Mouse (Mus musculus): ENCODE data around the gene Defa25. TPM values are rescaled to one million over a fixed set of nuclear protein-coding genes. Genes with fewer than 3 reads are reported as not detected.
"Not testable (repeated sequence)": the region's sequence is repeated elsewhere in the genome, so short reads cannot be mapped to it uniquely, and the experiment has no call there.

Defa25 gene
- polyA plus RNA-seq (2012; ENCODE audit: insufficient read depth, insufficient read length, missing spikeins) = not detected in 2 replicates

GRCm38 (mm10) chr8:21084142-21084541, at the start of gene Defa25:
Gene Defa25 (plus strand): TSS chr8:21084442.
- not testable (repeated sequence) for H3K4me1 ChIP-seq (ENCODE audit: control insufficient read depth, insufficient read depth, insufficient read length, low read length); H3K27ac ChIP-seq (replicated peaks; ENCODE audit: low read depth, low read length); H3K4me3 ChIP-seq (ENCODE audit: insufficient read depth, low read depth, low read length)

- not testable (repeated sequence) for H3K4me1 ChIP-seq (ENCODE audit: control insufficient read depth, insufficient read depth, insufficient read length, low read length); H3K27ac ChIP-seq (replicated peaks; ENCODE audit: low read depth, low read length); H3K4me3 ChIP-seq (ENCODE audit: insufficient read depth, low read depth, low read length)
These were observed 29.5 kb upstream of the Defa25 start, which contains the start of gene Defa23 for GRCm38 (mm10) chr8:21054747-21055146. Gene Defa23 (plus strand): TSS chr8:21055047.

DNA sequence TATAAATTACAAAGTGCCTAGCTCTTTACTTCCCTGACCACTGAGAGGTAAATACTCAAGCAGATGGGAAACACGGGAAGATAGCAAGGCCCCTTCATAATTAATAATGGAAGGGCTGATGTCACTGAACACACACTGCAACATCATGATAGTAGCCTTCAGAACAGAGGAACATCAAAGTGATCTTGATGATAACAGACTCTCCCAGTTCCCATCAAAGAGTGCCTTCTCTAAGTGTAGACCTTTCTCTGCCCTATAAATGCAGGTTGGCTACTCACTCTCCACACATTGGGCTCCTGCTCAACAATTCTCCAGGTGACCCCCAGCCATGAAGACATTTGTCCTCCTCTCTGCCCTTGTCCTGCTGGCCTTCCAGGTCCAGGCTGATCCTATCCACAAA, 19.5 kb upstream of the Defa25 start, which contains the start of gene Defa35:
TSS of gene Defa35 (plus strand) at position 301 of the 400 bp plus-strand sequence.
- not testable (repeated sequence) for H3K27ac ChIP-seq (replicated peaks; ENCODE audit: low read depth, low read length); H3K4me3 ChIP-seq (ENCODE audit: insufficient read depth, low read depth, low read length); H3K4me1 ChIP-seq (ENCODE audit: control insufficient read depth, insufficient read depth, insufficient read length, low read length)

- Histone ChIP-seq H3K4me1 (ENCODE audit: control insufficient read depth, insufficient read depth, insufficient read length, low read length) (no peaks in the 10 kb centered on the region), H3K27ac (replicated peaks; ENCODE audit: low read depth, low read length) (no peak overlapping the region), H3K4me3 (ENCODE audit: insufficient read depth, low read depth, low read length) (no peak overlapping the region)
These were observed 8.9 kb downstream of the Defa25 start for GRCm38 (mm10) chr8:21093106-21093505.

- H3K27ac ChIP-seq (replicated peaks; ENCODE audit: low read depth, low read length); H3K4me1 ChIP-seq (ENCODE audit: control insufficient read depth, insufficient read depth, insufficient read length, low read length); H3K4me3 ChIP-seq (ENCODE audit: insufficient read depth, low read depth, low read length): not testable (repeated sequence)
These were observed 11.7 kb downstream of the Defa25 start, which contains the start of gene Gm14851 for GRCm38 (mm10) chr8:21095950-21096349. Gene Gm14851 (minus strand): TSS chr8:21096050.

- H3K27ac ChIP-seq (replicated peaks; ENCODE audit: low read depth, low read length); H3K4me1 ChIP-seq (ENCODE audit: control insufficient read depth, insufficient read depth, insufficient read length, low read length); H3K4me3 ChIP-seq (ENCODE audit: insufficient read depth, low read depth, low read length): not testable (repeated sequence)
These were observed 50.1 kb downstream of the Defa25 start, which contains the start of gene Defa30 for GRCm38 (mm10) chr8:21134342-21134741. Gene Defa30 (plus strand): TSS chr8:21134642.

Other genes with a start within 250 kb of the Defa25 start
- not detected in 2 replicates for gene Defb33, start 191.8 kb upstream of the Defa25 start, polyA plus RNA-seq (2012; ENCODE audit: insufficient read depth, insufficient read length, missing spikeins)
- not detected in 2 replicates for gene Gm15056, start 181.8 kb upstream of the Defa25 start, polyA plus RNA-seq (2012; ENCODE audit: insufficient read depth, insufficient read length, missing spikeins)
- gene Gm6040, start 162.4 kb upstream of the Defa25 start, polyA plus RNA-seq (2012; ENCODE audit: insufficient read depth, insufficient read length, missing spikeins) = not detected in 2 replicates
- not detected in 2 replicates for gene AY761185, start 139.7 kb upstream of the Defa25 start, polyA plus RNA-seq (2012; ENCODE audit: insufficient read depth, insufficient read length, missing spikeins)
- not detected in 2 replicates for gene Defa21, start 58.9 kb upstream of the Defa25 start, polyA plus RNA-seq (2012; ENCODE audit: insufficient read depth, insufficient read length, missing spikeins)
- gene Defa23, start 29.4 kb upstream of the Defa25 start, polyA plus RNA-seq (2012; ENCODE audit: insufficient read depth, insufficient read length, missing spikeins) = not detected in 2 replicates
- not detected in 2 replicates for gene Defa35, start 19.4 kb upstream of the Defa25 start, polyA plus RNA-seq (2012; ENCODE audit: insufficient read depth, insufficient read length, missing spikeins)
- not detected in 2 replicates for gene Gm14851, start 11.6 kb downstream of the Defa25 start, polyA plus RNA-seq (2012; ENCODE audit: insufficient read depth, insufficient read length, missing spikeins)
- not detected in 2 replicates for gene Defa30, start 50.2 kb downstream of the Defa25 start, polyA plus RNA-seq (2012; ENCODE audit: insufficient read depth, insufficient read length, missing spikeins)
- not detected in 2 replicates for gene Defa22, start 77.8 kb downstream of the Defa25 start, polyA plus RNA-seq (2012; ENCODE audit: insufficient read depth, insufficient read length, missing spikeins)
- gene Defa31, start 107.2 kb downstream of the Defa25 start, polyA plus RNA-seq (2012; ENCODE audit: insufficient read depth, insufficient read length, missing spikeins) = not detected in 2 replicates
- gene Gm15293, start 117.1 kb downstream of the Defa25 start, polyA plus RNA-seq (2012; ENCODE audit: insufficient read depth, insufficient read length, missing spikeins) = not detected in 2 replicates
- not detected in 2 replicates for gene Gm15292, start 165.3 kb downstream of the Defa25 start, polyA plus RNA-seq (2012; ENCODE audit: insufficient read depth, insufficient read length, missing spikeins)
- gene Defa27, start 231.1 kb downstream of the Defa25 start, polyA plus RNA-seq (2012; ENCODE audit: insufficient read depth, insufficient read length, missing spikeins) = not detected in 2 replicates
- gene Defa29, start 242.6 kb downstream of the Defa25 start, polyA plus RNA-seq (2012; ENCODE audit: insufficient read depth, insufficient read length, missing spikeins) = not detected in 2 replicates